Mouse (Mus musculus) hindbrain, embryonic 11.5 days (tissue): Measurements from ENCODE around the gene Prickle1. TPM values are rescaled to one million over a fixed set of nuclear protein-coding genes. Genes with fewer than 3 reads are reported as not detected.

Experiments used
- ATAC-seq: fragments of 200-750 bp; cut with Nextera tagmentation; 2 replicates; pipeline ENCODE4 v1.8.0; 2017; ENCODE audit warnings: mild to moderate bottlenecking, moderate TSS enrichment, moderate library complexity; ENCODE audit not compliant: low FRiP score
- DNase-seq: peaks from one replicate; pipeline ENCODE4 v3.0.0-alpha.2; 2015; ENCODE audit warnings: low spot score
- H3K27ac ChIP-seq: fragments of 300-500 bp; sonication (generic); 2 replicates; pipeline ENCODE4 v1.5.1; 2014; ENCODE audit warnings: mild to moderate bottlenecking, low read depth, low read length
- H3K27me3 ChIP-seq: fragments of 300-500 bp; sonication (generic); 2 replicates; pipeline ENCODE4 v1.6.1; 2014; ENCODE audit warnings: mild to moderate bottlenecking, low read length, moderate library complexity, mixed read lengths; ENCODE audit not compliant: control insufficient read depth, insufficient read depth
- H3K36me3 ChIP-seq: fragments of 300-500 bp; sonication (generic); 2 replicates; pipeline ENCODE4 v1.6.1; 2014; ENCODE audit warnings: mild to moderate bottlenecking, low read length, moderate library complexity, mixed read lengths; ENCODE audit not compliant: control insufficient read depth, insufficient read depth
- H3K4me1 ChIP-seq: fragments of 300-500 bp; sonication (generic); replicated peaks from 2 replicates; pipeline ENCODE4 v1.6.1; 2014; ENCODE audit warnings: low read length, mixed read lengths; ENCODE audit not compliant: control insufficient read depth, insufficient read depth
- H3K4me2 ChIP-seq: fragments of 300-500 bp; sonication (generic); replicated peaks from 2 replicates; pipeline ENCODE4 v1.6.1; 2014; ENCODE audit warnings: mild to moderate bottlenecking, low read depth, low read length
- H3K4me3 ChIP-seq: fragments of 300-500 bp; sonication (generic); 2 replicates; pipeline ENCODE4 v1.5.1; 2014; ENCODE audit warnings: low read depth, low read length
- H3K9ac ChIP-seq: fragments of 300-500 bp; sonication (generic); 2 replicates; pipeline ENCODE4 v1.6.1; 2014; ENCODE audit warnings: low read depth, low read length
- H3K9me3 ChIP-seq: fragments of 300-500 bp; sonication (generic); 2 replicates; pipeline ENCODE4 v1.6.1; 2016; ENCODE audit warnings: low read length; ENCODE audit not compliant: control insufficient read depth
- WGBS: fragments of 180-500 bp; shearing (Covaris S2); extraction: QIAGEN DNeasy Blood & Tissue Kit; methylation state at CpG from one replicate; pipeline ENCODE4 v1.1.7; 2014; 5-methylcytosine and 5-hydroxymethylcytosine counted together
- polyA plus RNA-seq: library from polyadenylated mRNA; unstranded; fragments of >200 nt; fragmentation: Nextera tagmentation; extraction: Ambion mirVana; gene quantifications from 2 replicates; pipeline ENCODE4 v1.2.1, GENCODE M21; 2014

The Prickle1 gene
- polyA plus RNA-seq, 1 experiment from 2014 or later = 17.7 TPM

- H3K4me1 ChIP-seq = no peaks in the 10 kb centered on the region
- H3K27me3 ChIP-seq = no peaks in the 10 kb centered on the region
- no peak overlapping the region for H3K9ac ChIP-seq
- no peaks in the 10 kb centered on the region for H3K9me3 ChIP-seq
- no peaks in the 10 kb centered on the region for H3K36me3 ChIP-seq
- ATAC-seq (no peak), DNase-seq (no peak)
- no peak overlapping the region for H3K4me2 ChIP-seq
- 76% methylated on average over 11 of the region's 11 CpGs for WGBS
- H3K27ac ChIP-seq = no peak overlapping the region
- H3K4me3 ChIP-seq = no peak overlapping the region
These were observed 24.7 kb downstream of the Prickle1 start for GRCm38 (mm10) chr15:93570881-93571495.

- no peak for ATAC-seq
- Histone ChIP-seq H3K36me3 (no peaks in the 10 kb centered on the region), H3K9me3 (no peaks in the 10 kb centered on the region), H3K27me3 (no peaks in the 10 kb centered on the region), H3K9ac (no peak overlapping the region), H3K4me3 (no peak overlapping the region), H3K4me2 (no peak overlapping the region), H3K27ac (no peak overlapping the region), H3K4me1 (no peaks in the 10 kb centered on the region)
- DNase-seq = no peak
- WGBS = 76% methylated on average over 3 of the region's 3 CpGs
These were observed 26.8 kb downstream of the Prickle1 start for GRCm38 (mm10) chr15:93568911-93569310.

GRCm38 (mm10) chr15:93567546-93568307 is 28.0 kb downstream of the Prickle1 start:
- Histone ChIP-seq H3K4me3 (no peak overlapping the region), H3K27me3 (no peaks in the 10 kb centered on the region), H3K9ac (no peak overlapping the region), H3K9me3 (no peaks in the 10 kb centered on the region), H3K4me1 (no peaks in the 10 kb centered on the region), H3K36me3 (no peaks in the 10 kb centered on the region), H3K27ac (no peak overlapping the region), H3K4me2 (no peak overlapping the region)
- DNase-seq = no peak
- WGBS = 74% methylated on average over 14 of the region's 14 CpGs
- no peak for ATAC-seq

- 70% methylated on average over 5 of the region's 5 CpGs for WGBS
- ATAC-seq (no peak), DNase-seq (no peak)
- Histone ChIP-seq H3K4me1 (no peaks in the 10 kb centered on the region), H3K27me3 (no peaks in the 10 kb centered on the region), H3K9ac (no peak overlapping the region), H3K9me3 (no peaks in the 10 kb centered on the region), H3K4me3 (no peak overlapping the region), H3K27ac (no peak overlapping the region; the same call in 1 of the 2 replicates), H3K4me2 (no peak overlapping the region), H3K36me3 (no peaks in the 10 kb centered on the region)
These were observed 32.2 kb downstream of the Prickle1 start for GRCm38 (mm10) chr15:93563491-93563890.

- no peak overlapping the region for H3K27ac ChIP-seq
- ATAC-seq = no peak
- H3K4me2 ChIP-seq = no peak overlapping the region
- WGBS = 88% methylated on average over 6 of the region's 6 CpGs
- no peaks in the 10 kb centered on the region for H3K9me3 ChIP-seq
- no peaks in the 10 kb centered on the region for H3K36me3 ChIP-seq
- H3K9ac ChIP-seq = no peak overlapping the region
- H3K4me3 ChIP-seq = no peak overlapping the region
- H3K4me1 ChIP-seq = no peaks in the 10 kb centered on the region
- DNase-seq = no peak
- H3K27me3 ChIP-seq = no peaks in the 10 kb centered on the region
These were observed 34.2 kb downstream of the Prickle1 start for GRCm38 (mm10) chr15:93561540-93561939.

- WGBS = 93% methylated on average over 12 of the region's 12 CpGs
These were observed 37.3 kb downstream of the Prickle1 start for GRCm38 (mm10) chr15:93558421-93558820.

GRCm38 (mm10) chr15:93555719-93556118 is 40.0 kb downstream of the Prickle1 start:
- Histone ChIP-seq H3K4me1 (no peaks in the 10 kb centered on the region), H3K27me3 (no peaks in the 10 kb centered on the region), H3K9ac (no peak overlapping the region), H3K36me3 (no peaks in the 10 kb centered on the region), H3K27ac (no peak overlapping the region), H3K9me3 (no peaks in the 10 kb centered on the region), H3K4me3 (no peak overlapping the region), H3K4me2 (no peak overlapping the region)
- DNase-seq (no peak), ATAC-seq (no peak)
- 73% methylated on average over 8 of the region's 8 CpGs for WGBS

More at GRCm38 (mm10) chr15:93558421-93558820, 37.3 kb downstream of the Prickle1 start:
- Histone ChIP-seq H3K9ac (no peak overlapping the region), H3K4me1 (no peaks in the 10 kb centered on the region), H3K4me2 (no peak overlapping the region), H3K9me3 (no peaks in the 10 kb centered on the region), H3K4me3 (no peak overlapping the region), H3K27me3 (no peaks in the 10 kb centered on the region), H3K27ac (no peak overlapping the region), H3K36me3 (no peaks in the 10 kb centered on the region)
- DNase-seq (no peak), ATAC-seq (no peak)

GRCm38 (mm10) chr15:93554203-93554851 is 41.4 kb downstream of the Prickle1 start:
- Histone ChIP-seq H3K9me3 (no peaks in the 10 kb centered on the region), H3K27ac (no peak overlapping the region), H3K36me3 (no peaks in the 10 kb centered on the region), H3K4me2 (no peak overlapping the region), H3K4me1 (no peaks in the 10 kb centered on the region), H3K4me3 (no peak overlapping the region), H3K27me3 (no peaks in the 10 kb centered on the region), H3K9ac (no peak overlapping the region)
- ATAC-seq (no peak), DNase-seq (no peak)
- WGBS = 89% methylated on average over 12 of the region's 12 CpGs
